16 mouse cellular contexts compared by ENCODE assay signal in the genomic region with DNA sequence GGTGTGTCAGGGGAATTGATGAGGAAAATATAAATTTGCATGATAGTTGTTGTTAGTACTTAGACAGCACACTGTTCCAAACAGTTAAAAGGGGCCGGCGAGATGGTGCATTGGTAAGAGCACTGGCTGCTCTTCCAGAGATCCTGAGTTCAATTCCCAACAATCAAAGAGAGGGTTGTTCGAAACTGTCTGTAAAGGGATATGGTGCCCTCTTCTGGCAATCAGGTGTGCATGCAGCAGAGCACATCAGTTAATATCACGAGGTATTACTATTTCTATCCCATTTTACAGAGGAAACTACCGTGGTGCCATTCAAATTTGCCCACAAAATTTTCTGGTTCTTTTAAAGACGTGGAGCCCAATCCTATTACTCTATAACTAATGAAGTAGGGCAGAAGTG. TPM values are rescaled to one million over a fixed set of nuclear protein-coding genes. Genes with fewer than 3 reads are reported as not detected.
DNase-seq lines count a peak whose midpoint lies in the region; ATAC-seq and TF ChIP-seq lines count a peak whose summit lies in the region.
"Had no signal": no experiment of that assay in that cellular context is flagged by ENCODE, and none has a peak within 500 bp of the region (broad histone marks: within the 10 kb centered on the region; RNA-seq: fewer than 3 reads in every experiment).

No protein-coding gene starts in this region.

- no peaks in the 10 kb centered on the region for H3K36me3 ChIP-seq in heart, adult 2 months (ENCODE audit: control insufficient read depth, insufficient read depth, low read length)
- no peaks in the 10 kb centered on the region for H3K36me3 ChIP-seq in liver, postnatal 0 days (replicated peaks; ENCODE audit: insufficient read depth, low read length)
- no peaks in the 10 kb centered on the region for H3K36me3 ChIP-seq in ES-Bruce4 (ENCODE audit: control insufficient read depth, insufficient read depth, low read length, poor library complexity, severe bottlenecking)
- H3K36me3 ChIP-seq: embryonic facial prominence, embryonic 10.5 days; limb, embryonic 10.5 days had no signal

- intact Hi-C loops in heart, adult 2 months (cut with DNase I), result no loop called here
- intact Hi-C loops in heart, postnatal 10 days (cut with DNase I), result no loop called here

- no peaks in the 10 kb centered on the region for H3K27me3 ChIP-seq in heart, adult 2 months (ENCODE audit: control insufficient read depth, insufficient read depth, low read length)
- no peaks in the 10 kb centered on the region for H3K27me3 ChIP-seq in liver, postnatal 0 days (ENCODE audit: insufficient read depth, low read length)
- H3K27me3 ChIP-seq in ES-Bruce4 (ENCODE audit: control insufficient read depth, insufficient read depth, low read length, poor library complexity, severe bottlenecking), result no peaks in the 10 kb centered on the region

- H3K79me2 ChIP-seq in heart, adult 2 months (replicated peaks; ENCODE audit: control insufficient read depth, insufficient read depth, low read length), result no peaks in the 10 kb centered on the region

- DNase-seq in heart, adult 2 months, result no peak
- no peak for DNase-seq in heart, postnatal 10 days
- DNase-seq in liver, postnatal 0 days, result no peak
- DNase-seq in liver, result no peak
- no peak for DNase-seq in urinary bladder, postnatal 10 days (ENCODE audit: low spot score)
- DNase-seq: cerebellum, adult 9-10 months; heart, postnatal 4 days; kidney, adult 11 months; layer of hippocampus, adult 9-11 months; right cerebral cortex, adult 18-20 months had no signal

- no peak overlapping the region for H3K27ac ChIP-seq in heart, adult 2 months
- no peak overlapping the region for H3K27ac ChIP-seq in liver, postnatal 0 days (ENCODE audit: low read depth)
- H3K27ac ChIP-seq in ES-Bruce4 (ENCODE audit: insufficient read depth, low read length), result no peak overlapping the region
- H3K27ac ChIP-seq in cortical plate, adult 2 months (ENCODE audit: insufficient read depth, low read length), result no peak overlapping the region
- H3K27ac ChIP-seq: embryonic facial prominence, embryonic 10.5 days had no signal

- no peak overlapping the region for H3K9ac ChIP-seq in heart, adult 2 months (ENCODE audit: low read depth, low read length)
- no peak overlapping the region for H3K9ac ChIP-seq in liver, postnatal 0 days (replicated peaks)
- H3K9ac ChIP-seq in ES-Bruce4 (ENCODE audit: low read depth, poor library complexity, severe bottlenecking), result no peak overlapping the region

- 79% methylated on average over 6 of the region's 6 CpGs for WGBS in heart, adult 2 months
- 64% methylated on average over 6 of the region's 6 CpGs for WGBS in liver, postnatal 0 days (ENCODE audit: insufficient replicate concordance)

- H3K4me3 ChIP-seq in heart, adult 2 months, result no peak overlapping the region
- H3K4me3 ChIP-seq in liver, postnatal 0 days (ENCODE audit: low read depth, low read length), result no peak overlapping the region
- H3K4me3 ChIP-seq in ES-Bruce4 (ENCODE audit: low read depth, low read length), result no peak overlapping the region
- H3K4me3 ChIP-seq in cortical plate, adult 2 months (ENCODE audit: insufficient read depth, low read length), result no peak overlapping the region
- H3K4me3 ChIP-seq: embryonic facial prominence, embryonic 10.5 days; limb, embryonic 10.5 days had no signal

- H3K4me1 ChIP-seq in heart, adult 2 months (ENCODE audit: control insufficient read depth, insufficient read depth, low read length), result peaks cover 2% of the 10 kb centered on the region; the same call in 1 of the 2 replicates
- H3K4me1 ChIP-seq in liver, postnatal 0 days (ENCODE audit: insufficient read depth), result no peaks in the 10 kb centered on the region
- peaks cover 1% of the 10 kb centered on the region for H3K4me1 ChIP-seq in ES-Bruce4 (ENCODE audit: control insufficient read depth, insufficient read depth, low read length)
- no peaks in the 10 kb centered on the region for H3K4me1 ChIP-seq in cortical plate, adult 2 months (ENCODE audit: control insufficient read depth, insufficient read depth, low read length)

- no peak for TF ChIP-seq POLR2A in heart, adult 2 months (IDR thresholded peaks at IDR 0.05; ENCODE audit: insufficient read depth, low read depth, low read length)
- no peak for TF ChIP-seq POLR2A in ES-Bruce4 (IDR thresholded peaks at IDR 0.05; ENCODE audit: insufficient read depth, low read length)
- no peak for TF ChIP-seq POLR2A in cortical plate, adult 2 months (IDR thresholded peaks at IDR 0.05; ENCODE audit: extremely low read depth, insufficient read depth, low read length)

- ATAC-seq in liver, postnatal 0 days, result no peak
- ATAC-seq in megakaryocyte-erythroid progenitor cell, adult 5-6 weeks (replicated peaks; ENCODE audit: low FRiP score, low TSS enrichment, poor library complexity, severe bottlenecking), result no peak
- ATAC-seq: midbrain, embryonic 16.5 days had no signal

- TF ChIP-seq CTCF in heart, adult 2 months (IDR thresholded peaks at IDR 0.05), result peak; percentile 79
- peak; percentile 60 for TF ChIP-seq CTCF in liver, postnatal 0 days (IDR thresholded peaks at IDR 0.05; ENCODE audit: low read depth)
- TF ChIP-seq CTCF in ES-Bruce4 (IDR thresholded peaks at IDR 0.05; ENCODE audit: low read depth, low read length), result peak; percentile 30
- peak; percentile 36; the same call in 1 of the 2 replicates for TF ChIP-seq CTCF in cortical plate, adult 2 months (IDR thresholded peaks at IDR 0.05; ENCODE audit: extremely low read depth, insufficient read depth, low read length)

- H3K4me2 ChIP-seq in liver, postnatal 0 days (ENCODE audit: low read depth, low read length), result no peak overlapping the region

- peaks cover 6% of the 10 kb centered on the region for H3K9me3 ChIP-seq in liver, postnatal 0 days (ENCODE audit: low read length)
- H3K9me3 ChIP-seq in ES-Bruce4 (replicated peaks; ENCODE audit: control insufficient read depth, insufficient read depth, low read length, poor library complexity, severe bottlenecking), result 0 out of 2 replicates have a peak, but pooled peaks cover 2% of the 10 kb centered on the region
- H3K9me3 ChIP-seq: limb, embryonic 10.5 days had no signal

- no peak for TF ChIP-seq EP300 in heart, adult 2 months (IDR thresholded peaks at IDR 0.05; ENCODE audit: insufficient read depth, low read depth, low read length)
- no peak for TF ChIP-seq EP300 in liver, postnatal 0 days (IDR thresholded peaks at IDR 0.05; ENCODE audit: low read depth)
- TF ChIP-seq EP300 in ES-Bruce4 (IDR thresholded peaks at IDR 0.05; ENCODE audit: insufficient read depth, low read depth, low read length), result no peak

RNA-seq across cellular contexts. Expression of a gene that starts 29.5 kb away (rescaled TPM):
- 10 to 100 TPM; 10.9 to 15.7 TPM for total RNA-seq in heart, adult 2 months (2021)
- polyA plus RNA-seq in heart, adult 2 months (2012; rRNA removed), result 3.6 and 6.2 TPM in 2 replicates
- 10 to 100 TPM; 10.0 to 10.6 TPM for total RNA-seq in heart, postnatal 10 days (2021)
- 64.4 and 86.3 TPM in 2 replicates for polyA plus RNA-seq in liver, postnatal 0 days (2015; fragmentation: Nextera tagmentation; extraction: Ambion mirVana)
- polyA plus RNA-seq in ES-Bruce4 (2011; ENCODE audit: insufficient read depth, insufficient read length, low read depth, missing spikeins), result 96.6 and 98.5 TPM in 2 replicates
- polyA plus RNA-seq in cortical plate, adult 2 months (2012; rRNA removed), result 11.5 and 11.8 TPM in 2 replicates
- total RNA-seq in megakaryocyte-erythroid progenitor cell, adult 5-6 weeks (2014; fragmentation: Nextera tagmentation), result 11.8 and 21.3 TPM in 2 replicates
- total RNA-seq in megakaryocyte-erythroid progenitor cell, adult 5-6 weeks (2017), result 14.5 and 23.6 TPM in 2 replicates
